In genomic region chr17:67352956-67353795, GRCm38 (mm10) we compare ENCODE assay signal across 8 mouse cellular contexts. TPM values are rescaled to one million over a fixed set of nuclear protein-coding genes. Genes with fewer than 3 reads are reported as not detected.
A peak's percentile ranks its signal among the peaks of the same experiment; 100 is the strongest.
DNase-seq lines count a peak whose midpoint lies in the region; ATAC-seq and TF ChIP-seq lines count a peak whose summit lies in the region.

No protein-coding gene starts in this region.

- H3K27ac ChIP-seq in embryonic fibroblast, embryonic 13.5 days (ENCODE audit: insufficient read depth, low read length) = peak overlapping the region; percentile 10
- H3K27ac ChIP-seq in heart, embryonic 14.5 days (replicated peaks in 1 of 2; ENCODE audit: control insufficient read depth in 1 of 2, insufficient read depth in 1 of 2, low read depth in 2 of 2, low read length in 2 of 2) = peak overlapping the region; percentile 46 to 77; a peak in 3 of 4 replicates
- H3K27ac ChIP-seq in kidney, postnatal 0 days = peak overlapping the region; percentile 82; the same call in 1 of the 2 replicates
- H3K27ac ChIP-seq in lung, postnatal 0 days (ENCODE audit: low read length) = peak overlapping the region; percentile 87

- H3K9ac ChIP-seq in heart, embryonic 14.5 days (ENCODE audit: low read length) = peak overlapping the region; percentile 89
- peak overlapping the region; percentile 84 for H3K9ac ChIP-seq in kidney, postnatal 0 days (ENCODE audit: low read depth, low read length)
- H3K9ac ChIP-seq in lung, postnatal 0 days (replicated peaks; ENCODE audit: low read depth) = peak overlapping the region; percentile 90

- peak; percentile 85 for DNase-seq in adrenal gland, adult 2 months
- peak; percentile 72 for DNase-seq in kidney, postnatal 0 days (ENCODE audit: low spot score)
- peak; percentile 58 for DNase-seq in lung, postnatal 0 days (ENCODE audit: low spot score)
- peak; percentile 44 for DNase-seq in ovary, postnatal 14 days (ENCODE audit: low spot score)

- no peak for TF ChIP-seq CTCF in E14TG2a.4 (conservative IDR thresholded peaks at IDR 0.05; ENCODE audit: low read length)
- no peak for TF ChIP-seq CTCF in embryonic fibroblast, embryonic 13.5 days (IDR thresholded peaks at IDR 0.05; ENCODE audit: borderline replicate concordance, insufficient read depth, low read length)
- no peak for TF ChIP-seq CTCF in kidney, postnatal 0 days (IDR thresholded peaks at IDR 0.05; ENCODE audit: low read depth)
- TF ChIP-seq CTCF in lung, postnatal 0 days (IDR thresholded peaks at IDR 0.05) = no peak

- H3K4me3 ChIP-seq in E14TG2a.4 (replicated peaks; ENCODE audit: low read length) = peak overlapping the region; percentile 85
- peak overlapping the region; percentile 94 for H3K4me3 ChIP-seq in embryonic fibroblast, embryonic 13.5 days (ENCODE audit: insufficient read depth, low read length)
- H3K4me3 ChIP-seq in heart, embryonic 14.5 days (ENCODE audit: control insufficient read depth in 1 of 2, insufficient read depth in 1 of 2, low read depth in 1 of 2, low read length in 2 of 2) = peak overlapping the region; percentile 84 to 90
- H3K4me3 ChIP-seq in kidney, postnatal 0 days (replicated peaks; ENCODE audit: low read depth, low read length) = peak overlapping the region; percentile 82
- peak overlapping the region; percentile 82 for H3K4me3 ChIP-seq in lung, postnatal 0 days (ENCODE audit: low read depth, low read length)

- peak overlapping the region; percentile 91 for H3K4me2 ChIP-seq in heart, embryonic 14.5 days (ENCODE audit: low read length)
- peak overlapping the region; percentile 69 for H3K4me2 ChIP-seq in kidney, postnatal 0 days (ENCODE audit: low read length)
- H3K4me2 ChIP-seq in lung, postnatal 0 days (replicated peaks; ENCODE audit: low read depth, low read length) = peak overlapping the region; percentile 77

- WGBS in heart, embryonic 14.5 days = 4% methylated on average over 50 of the region's 50 CpGs
- 3% methylated on average over 50 of the region's 50 CpGs for WGBS in kidney, postnatal 0 days
- 1% methylated on average over 50 of the region's 50 CpGs for WGBS in lung, postnatal 0 days

- peaks cover 4% of the 10 kb centered on the region for H3K4me1 ChIP-seq in E14TG2a.4 (replicated peaks; ENCODE audit: low read depth, low read length)
- peaks cover 11% of the 10 kb centered on the region; the same call in 1 of the 2 replicates for H3K4me1 ChIP-seq in embryonic fibroblast, embryonic 13.5 days (ENCODE audit: control insufficient read depth, insufficient read depth, low read length)
- H3K4me1 ChIP-seq in heart, embryonic 14.5 days (ENCODE audit: control insufficient read depth in 2 of 2, insufficient read depth in 2 of 2, low read length in 2 of 2) = peaks cover 3 to 7% of the 10 kb centered on the region in 2 experiments; a peak in 2 of 4 replicates
- H3K4me1 ChIP-seq in kidney, postnatal 0 days (replicated peaks; ENCODE audit: insufficient read depth, low read length) = no peaks in the 10 kb centered on the region; the same call in 1 of the 2 replicates
- H3K4me1 ChIP-seq in lung, postnatal 0 days (ENCODE audit: insufficient read depth, low read depth, low read length) = peaks cover 5% of the 10 kb centered on the region

- H3K9me3 ChIP-seq in E14TG2a.4 (ENCODE audit: low read length) = no peaks in the 10 kb centered on the region
- H3K9me3 ChIP-seq in heart, embryonic 14.5 days (ENCODE audit: control insufficient read depth, low read length) = 0 out of 2 replicates have a peak, but pooled peaks cover 4% of the 10 kb centered on the region
- no peaks in the 10 kb centered on the region for H3K9me3 ChIP-seq in kidney, postnatal 0 days (replicated peaks; ENCODE audit: low read length)
- H3K9me3 ChIP-seq in lung, postnatal 0 days (ENCODE audit: low read length) = no peaks in the 10 kb centered on the region

- no peak for TF ChIP-seq POLR2A in embryonic fibroblast, embryonic 13.5 days (IDR thresholded peaks at IDR 0.05; ENCODE audit: low read depth, low read length)

- no peaks in the 10 kb centered on the region for H3K36me3 ChIP-seq in E14TG2a.4 (ENCODE audit: insufficient read depth, low read length)
- H3K36me3 ChIP-seq in heart, embryonic 14.5 days (ENCODE audit: control insufficient read depth, insufficient read depth, low read length) = no peaks in the 10 kb centered on the region
- no peaks in the 10 kb centered on the region for H3K36me3 ChIP-seq in kidney, postnatal 0 days (ENCODE audit: insufficient read depth, low read length)
- H3K36me3 ChIP-seq in lung, postnatal 0 days (ENCODE audit: insufficient read depth, low read length) = no peaks in the 10 kb centered on the region

- no peak for TF ChIP-seq EP300 in lung, postnatal 0 days (IDR thresholded peaks at IDR 0.05)

- peaks cover 61% of the 10 kb centered on the region for H3K27me3 ChIP-seq in E14TG2a.4 (ENCODE audit: insufficient read depth, low read length)
- H3K27me3 ChIP-seq in heart, embryonic 14.5 days (ENCODE audit: control insufficient read depth, insufficient read depth, low read length) = no peaks in the 10 kb centered on the region
- 0 out of 2 replicates have a peak, but pooled peaks cover 2% of the 10 kb centered on the region for H3K27me3 ChIP-seq in kidney, postnatal 0 days (ENCODE audit: insufficient read depth, low read length)
- H3K27me3 ChIP-seq in lung, postnatal 0 days (replicated peaks; ENCODE audit: insufficient read depth, low read length) = no peaks in the 10 kb centered on the region

- ATAC-seq in heart, embryonic 14.5 days (ENCODE audit: insufficient number of reproducible peaks, insufficient read depth, low FRiP score, low read depth) = no peak
- ATAC-seq in kidney, postnatal 0 days (replicated peaks; ENCODE audit: low FRiP score, low read depth) = peak; percentile 5; the same call in 1 of the 2 replicates
- no peak for ATAC-seq in lung, postnatal 0 days
- no peak for ATAC-seq in frontal cortex, adult (ENCODE audit: low TSS enrichment)

RNA-seq across cellular contexts. Expression of gene Ptprm, which starts 1.1 kb away (rescaled TPM):
- 10 to 100 TPM; 27.8 to 33.3 TPM for total RNA-seq in adrenal gland, adult 2 months (2021)
- polyA plus RNA-seq in adrenal gland, adult 2 months (2012; rRNA removed) = 7.2 and 8.6 TPM in 2 replicates
- polyA plus RNA-seq in embryonic fibroblast, embryonic 13.5 days (2011; ENCODE audit: insufficient read length, low read depth, missing spikeins) = 28.1 and 32.2 TPM in 2 replicates
- 19.5 and 20.4 TPM in 2 replicates for polyA plus RNA-seq in heart, embryonic 14.5 days (2014; fragmentation: Nextera tagmentation; extraction: Ambion mirVana)
- polyA plus RNA-seq in kidney, postnatal 0 days (2015; fragmentation: Nextera tagmentation; extraction: Ambion mirVana) = 13.7 and 14.0 TPM in 2 replicates
- polyA plus RNA-seq in lung, postnatal 0 days (2015; fragmentation: Nextera tagmentation; extraction: Ambion mirVana) = 35.9 and 42.3 TPM in 2 replicates

Comparison
In these comparisons a context has a peak if more than half of its experiments do, and no peak if none do; other contexts are left out.
1. H3K27ac ChIP-seq: peak in every context shown above with its lines; median percentile 87 in lung, postnatal 0 days; 82 in kidney, postnatal 0 days; 62 in heart, embryonic 14.5 days; 10 in embryonic fibroblast, embryonic 13.5 days.